Mouse (Mus musculus) layer of hippocampus, postnatal 14 days (tissue): ENCODE data around the gene Dcn. TPM values are rescaled to one million over a fixed set of nuclear protein-coding genes. Genes with fewer than 3 reads are reported as not detected.

Experiments
- DNase-seq, 2 experiments: peaks; one replicate each; pipeline ENCODE4 v3.0.0; 2021 to 2022; ENCODE audit warnings: low spot score in 2 of 2, mixed read lengths in 1 of 2
- total RNA-seq, 2 experiments: library from RNA; stranded (reverse); gene quantifications; 2 replicates each; pipeline ENCODE4 v1.2.3; 2021

Dcn gene
- total RNA-seq, 2 experiments from 2014 or later = 38.5 to 44.3 TPM

DNA sequence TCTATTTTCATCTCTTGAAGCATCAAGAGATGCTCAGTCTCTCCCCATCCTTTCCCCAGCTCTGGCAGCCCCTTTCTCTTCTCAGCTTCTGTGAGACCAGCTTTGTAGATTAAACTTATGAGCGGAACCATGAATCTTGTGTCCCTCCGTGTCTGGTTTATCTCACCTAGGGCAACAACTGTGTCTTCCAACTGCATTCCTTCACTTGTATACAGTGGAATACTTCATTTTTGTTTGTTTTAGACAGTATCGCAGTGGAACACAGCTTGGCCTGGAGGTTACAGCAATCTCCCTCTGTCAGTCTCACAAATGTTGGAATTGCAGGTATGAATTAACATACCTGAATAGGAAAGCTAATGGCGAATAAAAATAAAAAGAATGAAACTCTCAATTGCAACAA, 58.8 kb downstream of the Dcn start:
- DNase-seq = no peak

DNA sequence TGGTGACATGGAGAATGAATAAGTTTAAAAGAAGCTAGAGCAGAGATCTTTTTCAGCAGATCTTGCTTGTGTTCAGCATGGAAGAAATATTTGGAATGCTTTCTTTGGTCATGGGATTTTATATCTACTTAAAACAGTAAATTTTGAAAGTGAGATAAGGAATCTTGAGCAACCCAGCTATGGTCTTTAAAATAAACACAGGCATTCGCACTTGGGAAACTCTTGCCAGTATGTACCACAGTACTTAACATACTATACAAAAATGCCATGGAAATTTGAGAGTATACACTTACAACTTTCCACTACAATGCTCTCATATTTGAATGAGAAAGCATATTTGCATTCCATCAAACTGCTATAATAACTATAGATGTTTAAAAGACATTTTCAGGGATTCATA, 68.3 kb downstream of the Dcn start:
- DNase-seq = no peak

DNA sequence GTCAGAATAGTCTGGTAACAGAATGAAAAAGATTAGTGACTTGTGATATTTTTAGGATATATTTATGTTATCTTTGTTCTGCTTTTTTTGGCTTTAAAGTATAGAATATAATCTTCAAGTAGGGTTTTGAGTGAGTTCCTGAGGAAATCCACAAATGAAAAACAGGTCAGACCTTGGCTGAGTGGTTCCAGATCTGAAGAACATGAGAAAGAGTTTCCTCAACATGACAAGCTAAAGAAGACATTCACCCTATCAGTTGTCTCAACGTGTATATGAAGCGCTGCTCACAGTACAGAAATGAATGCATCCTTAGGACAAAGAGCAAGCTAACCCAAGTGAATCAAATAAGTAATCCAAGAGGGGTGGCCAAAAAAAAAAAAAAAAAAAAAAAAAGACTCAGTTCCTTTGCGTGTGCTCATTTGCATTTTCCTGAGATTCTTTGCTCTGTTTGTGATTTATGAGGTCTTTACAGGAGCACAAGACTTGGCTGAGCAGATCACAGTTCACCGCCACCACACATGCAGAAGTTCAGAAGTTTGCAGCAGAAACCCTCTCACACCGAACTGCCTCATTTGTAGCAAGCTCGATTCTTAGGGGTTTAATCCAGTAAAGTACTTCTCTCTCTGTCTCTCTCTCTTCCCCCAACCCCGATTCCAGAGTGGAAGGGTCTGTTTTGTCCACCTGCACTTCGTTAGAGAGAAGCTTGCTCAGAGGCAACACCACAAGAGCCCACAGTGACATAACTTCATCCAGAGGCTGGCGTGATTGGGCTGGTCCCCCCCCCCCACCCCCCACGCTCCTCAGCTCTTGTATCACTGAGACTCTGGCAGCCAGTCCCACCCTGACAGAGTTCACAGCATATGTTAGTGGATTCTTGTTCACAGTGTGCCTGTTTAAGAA, 85.8 kb downstream of the Dcn start, which contains the start of gene Lum:
Lum (plus strand) TSS at position 172 of the 900 bp plus-strand sequence.
- DNase-seq = no peak

DNA sequence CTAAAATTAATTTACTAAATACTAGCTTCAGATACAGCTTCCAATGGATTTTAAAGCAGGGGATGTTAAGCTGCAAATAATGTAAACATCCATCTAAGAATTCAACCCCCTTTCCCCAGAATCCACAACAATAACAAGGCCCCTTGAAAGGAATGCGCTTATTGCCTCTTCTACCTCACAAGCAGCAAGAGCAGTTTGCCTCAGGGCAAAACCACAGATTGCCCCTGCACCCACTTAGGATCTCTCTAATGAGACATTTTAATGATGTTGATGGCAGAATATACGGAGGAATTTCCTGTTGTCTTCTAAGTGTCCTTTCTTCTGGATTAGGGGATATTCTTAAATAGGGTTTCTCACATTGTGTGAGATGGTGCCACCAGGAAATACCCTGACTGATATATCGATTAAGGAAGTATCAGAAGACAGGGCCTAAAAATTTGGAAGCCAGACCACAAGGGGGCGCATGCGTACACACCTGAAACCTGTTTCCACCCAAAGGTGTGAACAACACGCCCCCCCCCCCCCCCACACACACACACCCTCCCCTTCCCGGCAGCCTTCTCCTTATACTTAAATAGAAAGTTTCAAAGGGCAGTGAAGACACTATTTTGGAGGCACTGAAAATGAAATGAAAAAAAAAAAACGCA, 88.2 kb downstream of the Dcn start:
- DNase-seq = no peak

Other genes with a start within 250 kb of the Dcn start
- 1 to 10 TPM; 4.0 to 5.3 TPM for gene Lum, start 85.5 kb downstream of the Dcn start, total RNA-seq
- gene Kera, start 127.3 kb downstream of the Dcn start, total RNA-seq = under 1 TPM; 0.33 to 0.78 TPM
- not detected for gene Epyc, start 164.5 kb downstream of the Dcn start, total RNA-seq
- gene Ccer1, start 213.4 kb downstream of the Dcn start, total RNA-seq = not detected
- gene C030005K15Rik, start 247.1 kb downstream of the Dcn start, total RNA-seq = under 1 TPM; 0.28 to 0.52 TPM